Mouse (Mus musculus): ENCODE data around the gene RPS10-NUDT3.
A peak's percentile ranks its signal among the peaks of the same experiment; 100 is the strongest.

RPS10-NUDT3 gene

GRCm38 (mm10) chr17:27575116-27575776 lies 59.8 kb downstream of the RPS10-NUDT3 start:
- no peak for DNase-seq (ENCODE audit: low read depth, low spot score)

GRCm38 (mm10) chr17:27574470-27575115 lies 60.4 kb downstream of the RPS10-NUDT3 start:
- DNase-seq (ENCODE audit: low read depth, low spot score) = no peak

GRCm38 (mm10) chr17:27573772-27574320 lies 61.2 kb downstream of the RPS10-NUDT3 start:
- no peak for DNase-seq (ENCODE audit: low read depth, low spot score)

- DNase-seq (ENCODE audit: low read depth, low spot score) = no peak
These were observed 63.7 kb downstream of the RPS10-NUDT3 start for GRCm38 (mm10) chr17:27571315-27571714.

GRCm38 (mm10) chr17:27568228-27568627 lies 66.8 kb downstream of the RPS10-NUDT3 start:
- DNase-seq (ENCODE audit: low read depth, low spot score) = no peak

- no peak for DNase-seq (ENCODE audit: low read depth, low spot score)
These were observed 69.1 kb downstream of the RPS10-NUDT3 start for GRCm38 (mm10) chr17:27565942-27566267.

GRCm38 (mm10) chr17:27565163-27565941 lies 69.7 kb downstream of the RPS10-NUDT3 start, which contains the start of gene AI413582:
AI413582 (minus strand) TSS chr17:27565756.
- peak; percentile 95 for DNase-seq (ENCODE audit: low read depth, low spot score)

- DNase-seq (ENCODE audit: low read depth, low spot score) = peak; percentile 49
These were observed 70.4 kb downstream of the RPS10-NUDT3 start for GRCm38 (mm10) chr17:27564391-27565162.

GRCm38 (mm10) chr17:27563771-27564244 lies 71.2 kb downstream of the RPS10-NUDT3 start:
- peak; percentile 18 for DNase-seq (ENCODE audit: low read depth, low spot score)

- DNase-seq (ENCODE audit: low read depth, low spot score) = peak; percentile 48
These were observed 73.1 kb downstream of the RPS10-NUDT3 start for GRCm38 (mm10) chr17:27561809-27562526.

- DNase-seq (ENCODE audit: low read depth, low spot score) = no peak
These were observed 74.0 kb downstream of the RPS10-NUDT3 start for GRCm38 (mm10) chr17:27560926-27561480.

GRCm38 (mm10) chr17:27559596-27559995 lies 75.4 kb downstream of the RPS10-NUDT3 start:
- DNase-seq (ENCODE audit: low read depth, low spot score) = no peak

- no peak for DNase-seq (ENCODE audit: low read depth, low spot score)
These were observed 76.2 kb downstream of the RPS10-NUDT3 start for GRCm38 (mm10) chr17:27558845-27559244.

- DNase-seq (ENCODE audit: low read depth, low spot score) = no peak
These were observed 76.9 kb downstream of the RPS10-NUDT3 start for GRCm38 (mm10) chr17:27557927-27558661.

GRCm38 (mm10) chr17:27557181-27557926 lies 77.7 kb downstream of the RPS10-NUDT3 start:
- DNase-seq (ENCODE audit: low read depth, low spot score) = peak; percentile 86

GRCm38 (mm10) chr17:27556315-27557011 lies 78.6 kb downstream of the RPS10-NUDT3 start, which contains the start of gene Hmga1:
Hmga1 (plus strand) TSS chr17:27556497.
- DNase-seq (ENCODE audit: low read depth, low spot score) = peak; percentile 95

- peak; percentile 87 for DNase-seq (ENCODE audit: low read depth, low spot score)
These were observed 79.4 kb downstream of the RPS10-NUDT3 start for GRCm38 (mm10) chr17:27555512-27556172.
